Mouse (Mus musculus): Measurements from ENCODE around the gene Vps45. TPM values are rescaled to one million over a fixed set of nuclear protein-coding genes. Genes with fewer than 3 reads are reported as not detected.
A peak's percentile ranks its signal among the peaks of the same experiment; 100 is the strongest.

Vps45 gene
- polyA plus RNA-seq, 1 experiment, result 14.2 TPM

DNA sequence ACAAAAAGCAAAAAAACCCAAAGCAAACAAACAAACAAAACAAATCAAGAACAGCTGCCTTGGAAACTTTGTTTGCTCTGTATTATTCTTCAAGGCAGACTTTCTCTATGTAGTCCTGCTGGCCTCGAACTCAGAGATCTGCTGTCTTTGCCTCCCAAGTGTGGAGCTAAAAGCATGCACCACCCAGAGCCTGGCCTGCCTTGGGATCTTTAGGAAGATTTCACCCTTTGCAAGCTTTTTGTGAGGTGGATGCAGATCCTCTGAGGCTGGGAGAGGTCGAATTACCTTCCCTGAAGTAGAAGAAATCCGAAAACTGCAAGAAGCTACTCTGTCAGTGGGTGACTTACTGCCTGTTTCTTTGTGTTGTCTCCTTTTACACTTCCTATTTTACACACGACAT, 6.9 kb upstream of the Vps45 start:
- Histone ChIP-seq H3K4me1 (ENCODE audit: control insufficient read depth, insufficient read depth, low read length) (no peaks in the 10 kb centered on the region), H3K36me3 (ENCODE audit: control insufficient read depth, insufficient read depth, low read length, poor library complexity, severe bottlenecking) (no peaks in the 10 kb centered on the region), H3K9me3 (replicated peaks; ENCODE audit: control insufficient read depth, insufficient read depth, low read length, poor library complexity, severe bottlenecking) (no peaks in the 10 kb centered on the region), H3K9ac (ENCODE audit: low read depth, poor library complexity, severe bottlenecking) (no peak overlapping the region), H3K27me3 (ENCODE audit: control insufficient read depth, insufficient read depth, low read length, poor library complexity, severe bottlenecking) (no peaks in the 10 kb centered on the region), H3K4me3 (ENCODE audit: low read depth, low read length) (no peak overlapping the region), H3K27ac (ENCODE audit: insufficient read depth, low read length) (no peak overlapping the region)
- TF ChIP-seq EP300 (IDR thresholded peaks at IDR 0.05; ENCODE audit: insufficient read depth, low read depth, low read length), result no peak
- no peak for TF ChIP-seq CTCF (IDR thresholded peaks at IDR 0.05; ENCODE audit: low read depth, low read length)
- no peak for TF ChIP-seq POLR2A (IDR thresholded peaks at IDR 0.05; ENCODE audit: insufficient read depth, low read length)

DNA sequence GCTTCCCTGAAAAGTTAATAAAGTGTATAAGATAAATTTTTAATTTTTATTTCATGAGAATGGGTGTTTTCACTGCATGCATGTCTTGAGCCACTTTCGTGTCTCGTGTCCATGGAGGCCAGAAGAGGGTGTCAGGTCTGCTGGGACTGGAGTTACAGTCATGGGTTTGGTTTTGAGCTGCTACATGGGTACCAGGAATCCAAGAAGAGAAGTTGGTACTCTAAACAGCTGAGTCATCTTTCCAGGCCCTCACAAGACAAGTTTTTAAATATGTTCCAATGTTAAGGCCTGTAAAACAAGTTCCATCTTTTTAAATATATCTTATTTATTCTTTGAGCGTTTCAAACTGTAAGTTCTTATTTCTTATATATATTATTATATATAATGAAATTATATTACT, 6.0 kb upstream of the Vps45 start:
- H3K4me1 ChIP-seq (ENCODE audit: control insufficient read depth, insufficient read depth, low read length), result no peaks in the 10 kb centered on the region
- no peak overlapping the region for H3K9ac ChIP-seq (ENCODE audit: low read depth, poor library complexity, severe bottlenecking)
- TF ChIP-seq POLR2A (IDR thresholded peaks at IDR 0.05; ENCODE audit: insufficient read depth, low read length), result no peak
- no peak for TF ChIP-seq EP300 (IDR thresholded peaks at IDR 0.05; ENCODE audit: insufficient read depth, low read depth, low read length)
- TF ChIP-seq CTCF (IDR thresholded peaks at IDR 0.05; ENCODE audit: low read depth, low read length), result no peak
- H3K27me3 ChIP-seq (ENCODE audit: control insufficient read depth, insufficient read depth, low read length, poor library complexity, severe bottlenecking), result no peaks in the 10 kb centered on the region
- H3K27ac ChIP-seq (ENCODE audit: insufficient read depth, low read length), result no peak overlapping the region
- H3K9me3 ChIP-seq (replicated peaks; ENCODE audit: control insufficient read depth, insufficient read depth, low read length, poor library complexity, severe bottlenecking), result no peaks in the 10 kb centered on the region
- no peak overlapping the region for H3K4me3 ChIP-seq (ENCODE audit: low read depth, low read length)
- H3K36me3 ChIP-seq (ENCODE audit: control insufficient read depth, insufficient read depth, low read length, poor library complexity, severe bottlenecking), result no peaks in the 10 kb centered on the region

DNA sequence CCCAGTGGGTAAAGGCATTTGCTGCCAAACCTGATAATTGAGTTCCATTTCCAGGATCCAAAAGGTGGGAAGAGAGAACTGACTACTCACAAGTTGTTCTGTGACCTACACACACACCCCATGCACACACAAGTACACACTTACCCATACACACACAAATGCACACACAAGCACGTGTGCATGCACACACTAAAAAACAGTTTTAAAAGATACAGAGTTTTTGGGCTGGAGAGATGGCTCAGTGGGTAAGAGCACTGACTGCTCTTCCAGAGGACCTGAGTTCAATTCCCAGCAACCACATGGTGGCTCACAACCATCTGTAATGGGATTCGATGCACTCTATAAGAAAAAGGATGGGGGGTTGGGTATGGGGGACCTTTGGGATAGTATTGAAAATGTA, 5.0 kb upstream of the Vps45 start:
- no peak overlapping the region for H3K4me3 ChIP-seq (ENCODE audit: low read depth, low read length)
- no peaks in the 10 kb centered on the region for H3K36me3 ChIP-seq (ENCODE audit: control insufficient read depth, insufficient read depth, low read length, poor library complexity, severe bottlenecking)
- no peaks in the 10 kb centered on the region for H3K9me3 ChIP-seq (replicated peaks; ENCODE audit: control insufficient read depth, insufficient read depth, low read length, poor library complexity, severe bottlenecking)
- H3K9ac ChIP-seq (ENCODE audit: low read depth, poor library complexity, severe bottlenecking), result no peak overlapping the region
- no peaks in the 10 kb centered on the region for H3K4me1 ChIP-seq (ENCODE audit: control insufficient read depth, insufficient read depth, low read length)
- no peaks in the 10 kb centered on the region for H3K27me3 ChIP-seq (ENCODE audit: control insufficient read depth, insufficient read depth, low read length, poor library complexity, severe bottlenecking)
- TF ChIP-seq EP300 (IDR thresholded peaks at IDR 0.05; ENCODE audit: insufficient read depth, low read depth, low read length), result no peak
- TF ChIP-seq CTCF (IDR thresholded peaks at IDR 0.05; ENCODE audit: low read depth, low read length), result no peak
- no peak for TF ChIP-seq POLR2A (IDR thresholded peaks at IDR 0.05; ENCODE audit: insufficient read depth, low read length)
- no peak overlapping the region for H3K27ac ChIP-seq (ENCODE audit: insufficient read depth, low read length)

DNA sequence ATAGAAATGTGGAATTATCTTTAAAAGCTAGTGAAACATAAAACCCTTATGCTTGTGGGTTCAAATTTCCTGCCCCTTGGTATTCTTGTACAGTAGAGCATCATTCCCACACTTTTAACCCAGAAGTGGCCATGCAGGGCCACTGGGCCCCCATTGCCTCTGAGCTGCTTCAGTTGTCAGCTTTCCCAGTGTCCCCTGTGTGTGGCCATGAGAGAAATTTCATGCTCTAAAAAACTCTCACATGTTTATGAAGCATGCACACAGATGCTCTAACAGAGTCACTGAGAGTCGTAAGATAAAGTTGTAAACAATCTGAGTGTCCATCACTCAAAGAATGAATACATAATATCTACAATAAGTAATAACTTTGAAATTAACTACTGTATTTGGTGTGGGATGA, 1.9 kb upstream of the Vps45 start:
- Histone ChIP-seq H3K36me3 (ENCODE audit: control insufficient read depth, insufficient read depth, low read length, poor library complexity, severe bottlenecking) (no peaks in the 10 kb centered on the region), H3K9ac (ENCODE audit: low read depth, poor library complexity, severe bottlenecking) (no peak overlapping the region), H3K27ac (ENCODE audit: insufficient read depth, low read length) (no peak overlapping the region), H3K4me3 (ENCODE audit: low read depth, low read length) (no peak overlapping the region), H3K27me3 (ENCODE audit: control insufficient read depth, insufficient read depth, low read length, poor library complexity, severe bottlenecking) (no peaks in the 10 kb centered on the region), H3K4me1 (ENCODE audit: control insufficient read depth, insufficient read depth, low read length) (no peaks in the 10 kb centered on the region), H3K9me3 (replicated peaks; ENCODE audit: control insufficient read depth, insufficient read depth, low read length, poor library complexity, severe bottlenecking) (no peaks in the 10 kb centered on the region)
- TF ChIP-seq EP300 (IDR thresholded peaks at IDR 0.05; ENCODE audit: insufficient read depth, low read depth, low read length) (no peak), CTCF (IDR thresholded peaks at IDR 0.05; ENCODE audit: low read depth, low read length) (no peak)

DNA sequence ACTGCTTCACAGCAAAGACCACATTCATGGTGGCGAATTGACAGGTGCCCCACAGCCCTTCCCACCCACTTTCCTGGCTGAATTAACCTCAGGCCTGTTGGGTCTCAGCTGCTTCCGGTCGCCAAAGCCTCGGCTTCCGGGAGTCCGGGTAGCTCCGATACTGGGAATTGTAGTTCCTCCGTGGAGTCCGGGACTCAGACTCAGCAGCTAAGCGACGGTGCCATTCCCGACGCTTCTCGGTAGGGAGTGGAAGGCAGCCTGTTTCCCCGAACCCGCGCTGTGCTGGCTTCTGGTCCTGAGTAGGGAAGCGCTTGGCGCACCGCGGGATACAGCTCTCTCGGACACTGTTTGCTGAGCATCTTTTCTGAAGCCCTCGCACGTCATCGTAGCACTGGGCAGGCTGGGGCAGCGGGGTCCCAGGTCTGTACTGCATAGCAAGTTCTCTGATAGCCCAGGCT, 490 bp downstream of the Vps45 start:
- H3K36me3 ChIP-seq (ENCODE audit: control insufficient read depth, insufficient read depth, low read length, poor library complexity, severe bottlenecking), result no peaks in the 10 kb centered on the region
- peak; percentile 59 for TF ChIP-seq POLR2A (IDR thresholded peaks at IDR 0.05; ENCODE audit: insufficient read depth, low read length)
- TF ChIP-seq CTCF (IDR thresholded peaks at IDR 0.05; ENCODE audit: low read depth, low read length), result no peak
- no peaks in the 10 kb centered on the region for H3K27me3 ChIP-seq (ENCODE audit: control insufficient read depth, insufficient read depth, low read length, poor library complexity, severe bottlenecking)
- H3K9ac ChIP-seq (ENCODE audit: low read depth, poor library complexity, severe bottlenecking), result peak overlapping the region; percentile 78
- no peaks in the 10 kb centered on the region for H3K4me1 ChIP-seq (ENCODE audit: control insufficient read depth, insufficient read depth, low read length)
- no peaks in the 10 kb centered on the region for H3K9me3 ChIP-seq (replicated peaks; ENCODE audit: control insufficient read depth, insufficient read depth, low read length, poor library complexity, severe bottlenecking)
- H3K4me3 ChIP-seq (ENCODE audit: low read depth, low read length), result peak overlapping the region; percentile 94
- H3K27ac ChIP-seq (ENCODE audit: insufficient read depth, low read length), result peak overlapping the region; percentile 32; the same call in 1 of the 2 replicates

DNA sequence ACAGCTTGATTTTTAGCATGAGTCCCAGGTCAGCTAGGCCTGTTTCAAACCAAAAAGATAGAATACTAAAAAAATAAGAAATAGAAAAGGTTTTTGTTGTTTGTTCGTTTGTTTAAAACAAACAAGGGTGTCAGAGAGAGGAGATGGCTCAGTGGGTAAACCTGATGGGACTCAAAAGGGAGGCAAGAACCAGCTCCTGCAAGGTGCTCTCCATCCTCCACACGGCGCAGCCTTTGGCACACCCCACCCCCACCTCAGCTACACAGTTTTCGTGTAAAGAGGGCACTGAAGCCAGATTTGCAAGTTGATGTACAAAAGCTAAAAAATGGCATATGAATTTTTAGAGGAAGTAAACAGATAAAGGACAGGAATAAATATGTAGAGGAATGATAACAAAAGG, 2.2 kb downstream of the Vps45 start:
- TF ChIP-seq POLR2A (IDR thresholded peaks at IDR 0.05; ENCODE audit: insufficient read depth, low read length) (no peak), CTCF (IDR thresholded peaks at IDR 0.05; ENCODE audit: low read depth, low read length) (no peak), EP300 (IDR thresholded peaks at IDR 0.05; ENCODE audit: insufficient read depth, low read depth, low read length) (no peak)
- Histone ChIP-seq H3K36me3 (ENCODE audit: control insufficient read depth, insufficient read depth, low read length, poor library complexity, severe bottlenecking) (no peaks in the 10 kb centered on the region), H3K9me3 (replicated peaks; ENCODE audit: control insufficient read depth, insufficient read depth, low read length, poor library complexity, severe bottlenecking) (no peaks in the 10 kb centered on the region), H3K4me3 (ENCODE audit: low read depth, low read length) (no peak overlapping the region), H3K4me1 (ENCODE audit: control insufficient read depth, insufficient read depth, low read length) (no peaks in the 10 kb centered on the region), H3K27ac (ENCODE audit: insufficient read depth, low read length) (no peak overlapping the region), H3K27me3 (ENCODE audit: control insufficient read depth, insufficient read depth, low read length, poor library complexity, severe bottlenecking) (no peaks in the 10 kb centered on the region), H3K9ac (ENCODE audit: low read depth, poor library complexity, severe bottlenecking) (no peak overlapping the region)

All from ES-Bruce4 (cell line).